Mouse (Mus musculus) spleen, postnatal 36 days (tissue): Measurements from ENCODE around the gene Fbxw2.
"Not testable (repeated sequence)": the region's sequence is repeated elsewhere in the genome, so short reads cannot be mapped to it uniquely, and the experiment has no call there.

Source experiments
- DNase-seq, 2 experiments: peaks; one replicate each; pipeline ENCODE4 v3.0.0; 2022; ENCODE audit warnings: low spot score in 2 of 2, mixed read lengths in 1 of 2

Fbxw2 gene

DNA sequence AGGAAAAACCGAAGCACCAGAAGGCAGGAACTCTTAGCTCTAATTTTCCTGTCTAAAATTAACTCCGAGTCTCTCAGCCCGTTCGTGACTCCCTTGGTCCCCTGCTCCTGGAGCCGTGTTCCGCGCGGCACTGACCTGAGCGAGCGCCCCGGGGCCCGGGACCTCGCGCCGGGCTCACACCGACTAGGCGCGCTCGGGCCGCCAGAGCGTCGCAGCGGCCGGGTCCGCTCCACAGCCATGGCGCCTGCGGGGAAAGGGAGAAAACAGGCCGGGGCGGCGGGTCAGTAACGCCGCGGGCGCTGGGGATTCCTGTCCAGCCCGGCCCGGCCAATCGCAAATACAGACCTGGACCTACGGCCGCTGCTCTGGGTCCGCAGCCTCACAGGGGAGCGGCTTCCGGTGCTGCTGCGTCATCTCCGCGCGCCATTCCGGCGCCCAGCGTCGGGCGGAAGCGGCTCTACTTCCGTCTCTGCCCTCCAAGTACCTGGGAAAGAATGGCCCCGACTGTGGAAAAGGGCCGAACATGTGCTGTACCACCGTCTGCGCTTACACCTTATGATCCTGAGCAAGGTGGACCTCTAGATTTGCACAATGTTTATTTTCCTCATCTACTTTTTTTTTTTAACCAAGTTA is at the start of gene Fbxw2:
Fbxw2 (minus strand) TSS at position 485 of the 633 bp plus-strand sequence.
- peak; percentile 89 for DNase-seq

- no peak for DNase-seq
Measured at GRCm38 (mm10) chr2:34874816-34875345, 48.8 kb upstream of the Fbxw2 start, which contains the start of gene Psmd5. Gene Psmd5, minus strand, starts transcription at chr2:34874968.

GRCm38 (mm10) chr2:34874271-34874670 is 48.2 kb upstream of the Fbxw2 start, which contains the start of gene Cutal:
Gene Cutal, plus strand, starts transcription at chr2:34874396.
- no peak for DNase-seq

DNA sequence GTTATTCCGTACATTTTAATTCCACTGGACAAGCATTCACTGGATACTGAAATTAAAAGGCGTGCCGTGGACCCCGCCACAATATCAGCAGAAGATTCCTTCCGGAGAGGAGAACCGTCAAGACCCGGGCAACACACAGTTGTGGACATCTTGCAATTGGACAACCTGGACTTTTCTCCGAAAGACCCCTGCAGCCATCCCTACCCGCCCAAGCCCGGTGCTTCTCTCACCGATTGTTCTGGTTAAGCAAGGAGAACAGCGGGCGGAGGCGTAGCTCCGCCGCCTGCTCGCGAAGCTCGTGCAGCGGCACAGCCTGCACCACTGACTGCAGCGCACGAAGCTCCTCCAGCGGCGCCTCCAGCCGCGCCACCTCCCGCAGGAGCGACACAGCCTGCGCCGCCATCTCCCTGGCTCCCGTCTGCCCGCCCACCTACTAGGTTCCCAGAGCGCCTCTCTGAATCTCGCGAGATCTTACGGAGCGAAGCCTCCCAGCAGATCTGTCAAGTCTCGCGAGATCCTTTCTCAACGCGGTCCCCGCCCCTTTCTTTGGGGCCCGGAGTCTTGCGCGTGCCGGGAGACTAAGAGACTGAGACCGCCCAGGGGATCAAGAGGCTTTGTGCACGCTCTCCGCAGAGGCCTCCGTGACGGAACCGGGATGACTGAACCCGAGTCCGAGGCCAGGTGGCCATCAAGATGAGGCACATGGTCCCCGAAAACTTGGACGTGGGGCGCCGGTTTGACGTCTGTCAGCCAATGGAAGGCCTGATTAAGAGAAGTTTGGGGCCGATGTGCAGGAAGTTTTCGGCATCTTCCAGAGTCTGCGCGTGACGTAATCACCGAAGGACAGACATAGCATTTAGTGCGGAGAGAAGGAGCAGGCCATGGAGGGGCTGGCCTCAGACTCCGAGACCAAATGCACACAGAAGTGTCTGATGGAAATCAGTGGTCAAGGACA is 44.7 kb upstream of the Fbxw2 start:
- peak; percentile 93 to 95 for DNase-seq

- DNase-seq: peak; percentile 29 to 52
Measured at GRCm38 (mm10) chr2:34869680-34870079, 43.6 kb upstream of the Fbxw2 start.

GRCm38 (mm10) chr2:34857728-34858127 is 31.6 kb upstream of the Fbxw2 start:
- no peak for DNase-seq

DNA sequence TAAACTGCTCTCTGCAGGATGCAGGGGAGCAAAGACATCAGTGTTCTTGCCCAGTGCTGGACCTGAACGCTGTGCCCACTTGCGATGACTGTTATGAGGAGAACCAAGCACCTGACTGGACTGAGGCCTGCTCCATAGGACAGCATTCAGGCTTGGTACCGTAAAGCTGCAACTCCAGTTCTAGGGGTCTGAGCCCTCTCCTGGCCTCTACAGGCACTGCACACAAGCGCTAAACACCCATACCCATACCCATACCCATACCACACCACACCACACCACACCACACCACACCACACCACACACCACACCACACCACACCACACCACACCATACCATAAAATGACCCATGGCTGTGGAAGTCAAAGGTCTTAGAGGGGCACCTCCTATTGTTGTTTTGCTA is 29.2 kb upstream of the Fbxw2 start:
- no peak for DNase-seq

GRCm38 (mm10) chr2:34847702-34848101 is 21.6 kb upstream of the Fbxw2 start:
- DNase-seq: no peak

GRCm38 (mm10) chr2:34843211-34843939 is 17.3 kb upstream of the Fbxw2 start:
- DNase-seq: no peak

DNA sequence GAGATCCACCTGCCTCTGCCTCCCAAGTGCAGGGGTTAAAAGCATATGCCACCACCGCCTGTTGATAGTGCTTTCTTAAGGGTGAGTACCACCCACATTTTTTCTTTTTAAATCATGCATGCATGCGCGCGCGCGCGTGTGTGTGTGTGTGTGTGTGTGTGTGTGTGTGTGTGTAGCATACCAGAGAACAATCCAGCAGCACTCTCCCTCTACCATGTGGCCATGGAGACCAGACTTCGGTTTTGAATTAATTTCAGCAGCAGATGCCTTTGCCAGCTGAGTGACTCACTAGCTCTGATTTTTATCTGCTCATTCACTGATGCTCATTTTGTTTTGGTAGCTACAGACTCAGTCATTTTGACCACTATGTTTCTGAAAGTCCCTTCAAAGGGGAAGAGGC is 15.6 kb upstream of the Fbxw2 start:
- no peak for DNase-seq

- DNase-seq: not testable (repeated sequence)
Measured at GRCm38 (mm10) chr2:34840143-34840542, 14.0 kb upstream of the Fbxw2 start.

DNA sequence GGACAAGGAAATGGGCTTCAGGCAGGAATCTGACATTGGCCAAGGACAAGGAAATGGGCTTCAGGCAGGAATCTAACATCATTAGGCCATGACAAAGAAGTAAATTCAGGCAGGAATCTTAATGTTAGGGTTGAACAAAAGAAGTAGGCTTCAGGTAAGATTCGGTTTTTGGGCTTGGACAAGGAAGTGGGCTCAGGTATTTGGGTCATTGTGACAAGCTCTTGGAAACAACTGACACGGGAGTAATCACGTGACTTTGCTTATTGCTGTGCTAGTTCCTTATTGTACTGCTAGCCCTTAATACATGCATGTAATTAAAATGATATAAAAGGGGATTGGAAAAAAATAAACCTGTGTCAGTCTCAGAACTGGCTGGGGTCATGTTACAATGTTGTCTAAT is 9.6 kb upstream of the Fbxw2 start:
- DNase-seq: no peak

- no peak for DNase-seq
Measured at GRCm38 (mm10) chr2:34833624-34834023, 7.5 kb upstream of the Fbxw2 start.

- not testable (repeated sequence) for DNase-seq
Measured at GRCm38 (mm10) chr2:34832766-34833457, 6.8 kb upstream of the Fbxw2 start, which contains the start of gene Gm34653. Gene Gm34653, plus strand, starts transcription at chr2:34833007.

DNA sequence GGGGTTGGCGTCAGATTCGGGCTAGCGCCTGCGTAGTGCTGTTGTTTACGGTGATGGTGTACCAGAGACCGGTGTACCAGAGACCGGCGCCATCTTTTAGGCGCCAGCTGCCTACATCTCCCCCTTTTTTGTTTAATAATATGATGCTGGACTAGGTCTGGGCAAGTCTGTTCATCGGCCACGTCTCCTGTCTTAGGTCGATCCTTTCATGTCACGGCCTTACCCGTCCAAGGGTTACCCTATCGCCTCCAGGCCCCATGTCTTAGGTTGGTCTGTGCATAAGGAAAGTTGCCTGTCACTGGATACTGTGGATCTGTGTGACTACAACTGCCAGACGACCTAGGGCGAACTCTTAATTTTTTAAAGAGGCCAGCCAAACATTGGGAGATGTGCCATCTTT is 4.0 kb upstream of the Fbxw2 start:
- DNase-seq: not testable (repeated sequence)

DNA sequence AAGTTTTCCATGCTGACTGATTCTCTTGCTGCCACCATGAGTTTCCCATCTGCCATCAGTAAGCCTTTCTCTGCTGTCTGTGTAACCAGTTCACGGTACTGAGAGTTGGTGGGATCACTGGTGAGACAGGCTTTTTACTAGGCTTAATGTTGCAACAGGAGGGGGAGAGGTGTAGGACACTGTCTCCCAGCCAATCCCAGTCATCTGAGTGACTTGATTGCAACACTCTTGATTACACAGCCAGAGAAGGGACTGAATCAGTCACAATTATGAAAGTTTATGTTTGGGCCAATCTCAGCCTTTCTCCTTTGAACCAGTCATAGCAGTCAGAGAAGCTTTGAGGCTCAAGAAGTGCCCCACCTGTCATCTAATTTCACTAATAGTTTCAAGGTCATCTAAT is 1.9 kb upstream of the Fbxw2 start:
- DNase-seq: no peak

- DNase-seq: no peak
Measured at GRCm38 (mm10) chr2:34827591-34827990, 1.5 kb upstream of the Fbxw2 start.

- DNase-seq: no peak
Measured at GRCm38 (mm10) chr2:34826460-34827231, 535 bp upstream of the Fbxw2 start.

DNA sequence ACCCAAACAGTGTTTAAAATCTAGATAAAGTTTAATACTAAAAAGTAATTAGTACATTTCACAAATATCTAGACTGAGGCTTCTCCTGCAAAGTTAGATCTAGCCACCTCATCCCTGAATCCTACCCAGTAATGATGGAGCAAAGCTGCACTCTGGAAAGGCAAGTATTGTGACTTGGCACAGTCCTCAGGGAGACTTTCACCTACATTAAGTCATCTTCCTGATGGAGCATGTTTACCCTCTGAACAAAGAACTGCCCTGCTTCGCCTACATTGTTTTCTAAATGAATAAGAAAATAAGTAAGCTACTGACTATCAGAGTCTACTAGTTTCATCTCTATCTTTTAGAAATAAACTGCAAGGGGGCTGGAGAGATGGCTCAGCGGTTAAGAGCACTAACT is 7.6 kb downstream of the Fbxw2 start:
- DNase-seq: no peak

- not testable (repeated sequence) for DNase-seq
Measured at GRCm38 (mm10) chr2:34815893-34816292, 10.2 kb downstream of the Fbxw2 start.
